Mouse (Mus musculus) MEL (cell line): ENCODE measurements around the gene D17H6S53E.

Experiments
- CTCF ChIP-seq, 3 experiments: IDR thresholded peaks in 2 of 3; conservative IDR thresholded peaks in 1 of 3; 2 replicates each; pipeline ENCODE4 v1.5.1; 2011 to 2012; ENCODE audit warnings: low read length in 3 of 3, low read depth in 2 of 3, mild to moderate bottlenecking in 2 of 3, improper control_type of control experiment in 1 of 3, inconsistent platforms in 1 of 3, mixed read lengths in 1 of 3, moderate library complexity in 1 of 3; ENCODE audit not compliant: control insufficient read depth in 1 of 3, insufficient read depth in 1 of 3, poor library complexity in 1 of 3, severe bottlenecking in 1 of 3
- HCFC1 ChIP-seq: IDR thresholded peaks from 2 replicates; pipeline ENCODE4 v1.6.1; 2012; ENCODE audit warnings: low read depth, mild to moderate bottlenecking, inconsistent platforms, low read length, improper control_type of control experiment, moderate library complexity
- NELFE ChIP-seq: IDR thresholded peaks from 2 replicates; pipeline ENCODE4 v1.6.1; 2011; ENCODE audit warnings: low read depth, low read length, improper control_type of control experiment
- NRF1 ChIP-seq: IDR thresholded peaks from 2 replicates; pipeline ENCODE4 v1.6.1; 2014; ENCODE audit warnings: low read depth, mild to moderate bottlenecking, inconsistent platforms, low read length, improper control_type of control experiment, moderate library complexity; ENCODE audit not compliant: poor library complexity, insufficient read depth, severe bottlenecking
- POLR2A ChIP-seq, 2 experiments: IDR thresholded peaks; 2 replicates each; pipeline ENCODE4 v1.6.1; 2011 to 2012; ENCODE audit warnings: low read length in 2 of 2, mild to moderate bottlenecking in 2 of 2, control low read depth in 1 of 2, improper control_type of control experiment in 1 of 2, low read depth in 1 of 2, moderate library complexity in 1 of 2; ENCODE audit not compliant: control insufficient read depth in 1 of 2, insufficient read depth in 1 of 2, poor library complexity in 1 of 2

DNA sequence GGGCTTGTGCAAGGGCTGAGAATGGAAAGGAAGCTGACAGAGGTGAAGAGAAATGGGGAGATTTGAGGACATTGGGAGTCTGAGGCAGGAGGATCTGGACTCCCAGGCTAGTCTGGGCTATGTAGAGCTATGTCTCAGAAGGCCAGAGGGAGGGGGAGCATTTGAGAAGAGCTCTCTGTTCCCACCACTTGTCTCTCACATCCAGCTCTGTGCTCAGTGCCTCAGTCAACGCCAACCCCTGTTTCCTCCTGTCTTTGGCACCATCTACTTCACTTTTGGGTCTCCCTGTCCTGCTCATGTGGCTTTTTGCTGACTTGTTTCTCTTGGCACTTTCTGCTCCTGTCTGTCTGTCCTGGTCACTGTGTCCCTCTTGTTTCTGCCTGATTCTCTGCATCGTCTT lies 48.9 kb upstream of the D17H6S53E start:
- TF ChIP-seq NELFE = no peak
- TF ChIP-seq POLR2A (IDR thresholded peaks at IDR 0.05; ENCODE audit: control insufficient read depth in 1 of 2, insufficient read depth in 1 of 2, low read depth in 1 of 2, low read length in 2 of 2, poor library complexity in 1 of 2) = no peak
- no peak for TF ChIP-seq CTCF (IDR thresholded peaks at IDR 0.05 in 2 of 3, conservative IDR thresholded peaks at IDR 0.05 in 1 of 3; ENCODE audit: control insufficient read depth in 1 of 3, insufficient read depth in 1 of 3, low read depth in 2 of 3, low read length in 3 of 3, poor library complexity in 1 of 3, severe bottlenecking in 1 of 3)
- TF ChIP-seq HCFC1 = no peak
- TF ChIP-seq NRF1 = no peak
